Mouse (Mus musculus): ENCODE data around the gene Sugp1. TPM values are rescaled to one million over a fixed set of nuclear protein-coding genes. Genes with fewer than 3 reads are reported as not detected.

The Sugp1 gene
- total RNA-seq, 4 experiments from 2014 or later, result 16.7 to 20.4 (median 18.1) TPM

DNA sequence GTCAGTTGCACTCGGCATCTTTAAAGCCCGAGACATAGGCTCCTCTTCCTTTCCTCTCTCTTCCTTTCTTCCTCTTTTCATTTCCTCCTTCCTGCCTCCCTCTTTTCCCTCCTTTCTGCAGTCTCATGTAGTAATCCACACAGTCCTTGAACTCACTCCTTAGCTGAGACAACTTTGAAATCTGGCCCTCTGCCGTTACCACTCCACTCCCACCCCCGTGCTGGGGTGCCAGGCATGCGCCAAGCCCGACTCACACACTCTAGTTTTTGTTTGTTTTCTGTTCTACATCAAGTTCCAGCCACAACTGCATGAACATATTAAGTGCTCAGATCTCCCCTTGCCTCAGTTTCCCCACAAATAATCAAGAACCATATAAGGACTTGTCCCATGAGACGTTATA, 62.3 kb downstream of the Sugp1 start:
- no peak for DNase-seq (ENCODE audit: low spot score in 2 of 2)

GRCm38 (mm10) chr8:70110451-70110850, 67.8 kb downstream of the Sugp1 start:
- no peak for DNase-seq (ENCODE audit: low spot score in 2 of 2)

- no peak for DNase-seq (ENCODE audit: low spot score in 2 of 2)
Measured at GRCm38 (mm10) chr8:70111192-70111795, 68.7 kb downstream of the Sugp1 start.

DNA sequence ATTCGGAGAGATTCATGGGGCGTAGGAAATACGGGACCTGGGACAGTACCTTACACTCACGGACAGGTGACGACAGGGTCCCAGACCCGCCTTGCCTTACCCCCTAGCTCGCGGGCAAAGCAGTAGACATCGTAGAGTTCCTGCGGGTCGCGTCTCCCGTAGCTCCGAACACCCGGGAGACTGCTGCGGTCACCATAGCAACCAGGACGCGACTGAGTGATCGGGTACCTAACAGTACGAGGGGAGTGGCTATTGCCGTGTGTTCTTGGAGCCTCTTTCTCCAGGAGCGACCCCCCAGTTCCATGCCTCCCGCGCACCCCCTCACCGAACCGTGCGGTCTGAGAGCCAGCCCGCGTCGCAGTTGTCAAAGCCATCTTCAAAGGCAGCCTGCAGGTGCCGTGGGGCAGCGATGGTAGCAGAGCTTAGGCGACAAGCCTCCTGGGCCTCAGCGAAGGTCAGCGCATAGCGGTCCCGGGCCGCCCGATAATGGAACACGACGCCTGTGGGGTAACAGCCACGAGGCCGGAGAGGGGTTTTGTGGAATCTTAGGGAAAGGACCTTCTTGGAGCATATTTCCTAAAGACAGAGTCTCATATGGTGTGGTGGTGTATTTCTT, 69.9 kb downstream of the Sugp1 start:
- no peak for DNase-seq (ENCODE audit: low spot score in 2 of 2)

DNA sequence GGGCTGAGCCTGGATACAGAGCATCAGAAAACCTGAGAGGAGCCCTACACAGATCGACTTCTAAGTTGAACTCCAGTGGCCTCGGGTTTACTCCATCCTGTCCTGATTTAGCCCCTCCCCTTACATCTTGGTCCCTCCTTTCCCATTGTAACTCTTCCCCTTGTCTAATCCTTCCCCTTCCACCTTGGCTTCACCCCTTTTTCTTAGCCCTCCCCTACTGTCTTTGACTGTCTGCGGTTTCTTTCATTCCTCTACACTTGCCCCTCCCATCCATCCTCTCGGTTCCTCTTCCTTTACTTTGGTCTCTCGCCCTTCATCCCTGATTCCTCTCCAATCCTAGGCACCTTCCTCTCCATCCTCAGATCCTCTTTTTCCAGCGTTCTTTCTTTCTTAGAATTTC, 71.9 kb downstream of the Sugp1 start:
- DNase-seq (ENCODE audit: low spot score in 2 of 2), result no peak

GRCm38 (mm10) chr8:70114892-70115291, 72.3 kb downstream of the Sugp1 start:
- no peak for DNase-seq (ENCODE audit: low spot score in 2 of 2)

DNA sequence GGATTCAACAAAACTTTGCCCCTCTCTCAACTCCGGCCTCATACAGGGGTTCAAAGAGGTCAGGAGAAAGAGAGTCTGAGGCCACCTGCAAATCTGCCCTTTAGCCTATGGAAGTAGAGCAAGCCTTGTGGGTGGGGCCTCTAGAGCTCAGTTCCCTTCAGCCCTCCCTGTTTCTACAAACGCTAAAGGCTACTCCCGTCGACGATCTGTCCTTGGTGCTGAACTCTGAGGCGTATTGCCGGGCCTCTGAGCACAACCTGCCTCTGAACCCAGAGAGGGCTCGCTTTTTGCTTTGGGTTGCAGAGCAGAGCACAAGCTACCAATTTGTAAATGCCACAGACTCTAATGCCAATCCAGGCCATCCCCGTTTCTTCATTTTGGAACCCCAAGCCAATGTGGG, 75.0 kb downstream of the Sugp1 start:
- no peak for DNase-seq (ENCODE audit: low spot score in 2 of 2)

DNA sequence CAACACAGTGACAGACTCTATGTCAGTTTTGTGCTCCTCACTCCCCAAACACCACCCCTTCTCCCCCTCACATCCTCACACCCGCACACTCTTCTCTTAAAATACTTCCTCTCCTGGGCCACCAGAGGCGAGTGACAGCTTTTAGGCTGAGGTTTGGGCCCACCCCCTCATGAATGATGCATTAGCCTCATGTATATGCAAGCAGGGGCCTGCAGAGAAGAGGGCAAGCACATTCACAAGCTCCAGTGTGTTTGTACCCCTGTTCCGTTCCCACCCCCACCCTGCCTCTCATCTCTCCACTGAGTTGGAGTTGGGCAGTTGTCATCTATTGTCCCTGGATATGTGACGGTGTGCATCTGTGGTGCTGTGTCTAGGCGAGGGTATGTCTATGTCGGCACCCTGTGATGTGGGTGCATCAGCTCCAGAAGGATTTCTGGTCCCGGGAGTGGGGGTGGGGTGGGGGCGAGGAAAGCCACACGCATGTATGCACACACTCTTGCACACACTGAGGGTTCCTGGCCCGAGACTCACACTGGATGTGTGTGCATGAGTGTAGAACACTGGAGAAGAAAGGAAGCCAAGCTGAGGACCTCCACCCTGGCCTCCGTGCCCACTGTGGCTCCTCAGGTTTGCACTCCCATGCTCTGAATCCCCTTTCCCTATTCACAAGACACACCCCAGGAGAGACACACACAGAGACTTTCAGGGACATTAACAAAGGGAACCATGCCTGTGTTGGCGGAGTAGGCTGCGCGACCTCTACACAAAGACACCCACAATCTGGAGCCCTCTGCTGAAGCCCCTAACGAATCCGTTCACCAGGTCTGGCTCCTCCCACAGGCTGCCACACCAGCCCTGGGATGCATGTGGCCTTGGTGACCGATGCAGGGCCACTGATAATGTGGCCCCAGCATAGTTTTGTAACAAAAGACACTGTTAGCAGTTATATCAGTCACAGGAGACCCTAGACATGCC, 76.4 kb downstream of the Sugp1 start:
- no peak for DNase-seq (ENCODE audit: low spot score in 2 of 2)

GRCm38 (mm10) chr8:70120667-70121066, 78.1 kb downstream of the Sugp1 start, which contains the start of gene Ncan:
Gene Ncan, minus strand, starts transcription at chr8:70120873.
- DNase-seq (ENCODE audit: low spot score in 2 of 2), result peak in 1 of 2 experiments; percentile 21

Small RNA genes within 50 kb of the gene (microRNA-seq; reads per million reads assigned to microRNA genes)
- not detected for gene Mir7066

Other genes starting within 250 kb of the Sugp1 start
- gene Gmip, start 234.1 kb upstream of the Sugp1 start, total RNA-seq (2022), result 1 to 10 TPM; 2.7 to 5.3 (median 3.5) TPM
- under 1 TPM in 3 of 4 experiments, not detected in 1; 0.07 to 0.13 (median 0.07) TPM for gene Lpar2, start 220.4 kb upstream of the Sugp1 start, total RNA-seq (2022)
- not detected for gene Pbx4, start 210.3 kb upstream of the Sugp1 start, total RNA-seq (2022)
- gene Cilp2, start 155.1 kb upstream of the Sugp1 start, total RNA-seq (2022), result 1 to 10 TPM; 1.2 to 6.0 (median 2.1) TPM
- gene Tssk6, start 140.6 kb upstream of the Sugp1 start, total RNA-seq (2022), result not detected
- 100 to 1,000 TPM; 248 to 328 (median 285) TPM for gene Ndufa13, start 140.3 kb upstream of the Sugp1 start, total RNA-seq (2022)
- gene Yjefn3, start 140.1 kb upstream of the Sugp1 start, total RNA-seq (2022), result 10 to 100 TPM in 3 of 4 experiments, 1 to 10 TPM in 1; 8.2 to 10.8 (median 10.5) TPM
- 10 to 100 TPM; 20.5 to 26.4 (median 25.2) TPM for gene Gatad2a, start 46.4 kb upstream of the Sugp1 start, total RNA-seq (2022)
- 10 to 100 TPM; 23.1 to 26.1 (median 24.6) TPM for gene Mau2, start 79 bp upstream of the Sugp1 start, total RNA-seq (2022)
- under 1 TPM; 0.17 to 0.48 (median 0.35) TPM for gene Tm6sf2, start 30.1 kb downstream of the Sugp1 start, total RNA-seq (2022)
- under 1 TPM in 1 of 4 experiments, not detected in 3; 0.08 TPM for gene Hapln4, start 40.6 kb downstream of the Sugp1 start, total RNA-seq (2022)
- under 1 TPM in 3 of 4 experiments, not detected in 1; 0.05 to 0.11 (median 0.08) TPM for gene Ncan, start 78.1 kb downstream of the Sugp1 start, total RNA-seq (2022)
- gene Nr2c2ap, start 88.5 kb downstream of the Sugp1 start, total RNA-seq (2022), result 1 to 10 TPM; 4.1 to 6.5 (median 4.6) TPM
- 10 to 100 TPM in 1 of 4 experiments, 1 to 10 TPM in 3; 8.5 to 10.6 (median 9.1) TPM for gene Rfxank, start 96.3 kb downstream of the Sugp1 start, total RNA-seq (2022)
- 10 to 100 TPM in 3 of 4 experiments, 1 to 10 TPM in 1; 9.8 to 14.9 (median 14.1) TPM for gene Borcs8, start 96.7 kb downstream of the Sugp1 start, total RNA-seq (2022)
- under 1 TPM in 3 of 4 experiments, not detected in 1; 0.32 to 0.36 (median 0.34) TPM for gene Mef2b, start 96.9 kb downstream of the Sugp1 start, total RNA-seq (2022)
- 10 to 100 TPM; 77.0 to 87.6 (median 85.9) TPM for gene Tmem161a, start 129.5 kb downstream of the Sugp1 start, total RNA-seq (2022)
- 10 to 100 TPM; 27.4 to 34.4 (median 31.1) TPM for gene Slc25a42, start 169.5 kb downstream of the Sugp1 start, total RNA-seq (2022)
- gene Sugp2, start 191.4 kb downstream of the Sugp1 start, total RNA-seq (2022), result 10 to 100 TPM; 41.1 to 50.5 (median 42.9) TPM
- gene Armc6, start 191.7 kb downstream of the Sugp1 start, total RNA-seq (2022), result 1 to 10 TPM; 5.5 to 8.7 (median 7.6) TPM
- gene Homer3, start 240.0 kb downstream of the Sugp1 start, total RNA-seq (2022), result 1 to 10 TPM; 3.1 to 4.4 (median 3.2) TPM

Measured in gastrocnemius, adult 8-10 months (tissue).